Mouse (Mus musculus) urinary bladder, adult 18-20 months (tissue): ENCODE results near the gene Clasp2.
"Not testable (repeated sequence)": the region's sequence is repeated elsewhere in the genome, so short reads cannot be mapped to it uniquely, and the experiment has no call there.

Experiments
- DNase-seq, 2 experiments: peaks; one replicate each; pipeline ENCODE4 v3.0.0; 2022; ENCODE audit warnings: low spot score in 2 of 2, mixed read lengths in 2 of 2

The Clasp2 gene

DNA sequence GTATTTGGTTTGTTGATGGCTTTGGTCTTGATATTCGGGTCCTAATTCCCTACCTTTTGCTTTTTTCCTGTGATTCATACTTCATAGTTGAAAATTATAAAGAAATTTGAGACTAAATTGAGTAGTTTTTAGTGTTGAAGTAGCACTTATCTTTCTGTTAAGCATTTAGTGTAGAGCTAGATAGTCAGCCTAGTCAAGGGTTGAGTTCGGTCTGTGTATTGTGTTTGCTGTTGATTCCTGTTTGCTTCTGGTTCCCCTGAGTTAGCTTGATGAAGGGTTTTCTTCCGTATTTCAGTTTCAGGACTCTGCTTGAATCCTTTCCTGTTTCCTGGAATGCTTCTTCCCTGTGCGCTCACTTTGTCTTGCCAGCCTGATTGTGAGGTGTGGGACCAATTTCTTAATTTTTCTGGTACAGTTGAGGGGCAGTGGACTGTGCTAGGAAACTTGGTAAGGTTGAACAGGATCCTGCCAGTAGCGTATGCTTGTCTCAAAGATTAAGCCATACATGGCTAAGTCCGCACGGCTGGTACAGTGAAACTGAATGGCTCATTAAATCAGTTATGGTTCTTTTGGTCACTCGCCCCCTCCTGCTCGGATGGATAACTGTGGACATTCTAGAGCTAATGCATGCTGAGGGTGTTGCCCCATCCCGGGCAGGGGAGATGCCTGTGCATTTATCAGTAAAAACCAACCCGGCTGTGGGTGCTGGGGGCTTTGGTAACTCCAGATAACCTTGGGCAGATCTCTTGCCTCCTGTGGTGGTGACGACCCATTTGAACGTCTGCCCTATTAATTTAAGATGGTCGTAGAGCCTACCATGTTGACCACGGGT lies 14.8 kb downstream of the Clasp2 start:
- no peak for DNase-seq

GRCm38 (mm10) chr9:113758472-113758871 lies 17.2 kb downstream of the Clasp2 start:
- DNase-seq = no peak

DNA sequence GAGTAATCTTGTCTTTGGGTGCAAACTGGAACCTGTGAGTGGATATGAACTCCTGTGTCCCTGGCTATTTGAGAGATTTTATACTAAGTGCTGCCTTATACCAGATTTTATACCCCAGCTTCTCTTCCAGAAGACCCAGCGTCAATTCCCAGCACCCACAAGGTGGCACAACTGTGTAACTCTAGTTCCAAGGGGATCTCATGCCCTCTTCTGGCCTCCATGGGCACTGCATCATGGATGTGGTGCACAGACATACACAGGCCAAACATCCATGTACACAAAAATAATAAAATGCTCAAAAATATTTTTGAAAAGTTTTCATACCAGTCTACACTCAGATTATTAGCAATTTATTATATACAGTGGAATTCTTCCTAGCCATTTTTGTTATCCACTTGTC lies 18.4 kb downstream of the Clasp2 start:
- no peak for DNase-seq

GRCm38 (mm10) chr9:113762389-113762788 lies 21.1 kb downstream of the Clasp2 start:
- no peak for DNase-seq

GRCm38 (mm10) chr9:113763123-113763522 lies 21.9 kb downstream of the Clasp2 start:
- DNase-seq = no peak

DNA sequence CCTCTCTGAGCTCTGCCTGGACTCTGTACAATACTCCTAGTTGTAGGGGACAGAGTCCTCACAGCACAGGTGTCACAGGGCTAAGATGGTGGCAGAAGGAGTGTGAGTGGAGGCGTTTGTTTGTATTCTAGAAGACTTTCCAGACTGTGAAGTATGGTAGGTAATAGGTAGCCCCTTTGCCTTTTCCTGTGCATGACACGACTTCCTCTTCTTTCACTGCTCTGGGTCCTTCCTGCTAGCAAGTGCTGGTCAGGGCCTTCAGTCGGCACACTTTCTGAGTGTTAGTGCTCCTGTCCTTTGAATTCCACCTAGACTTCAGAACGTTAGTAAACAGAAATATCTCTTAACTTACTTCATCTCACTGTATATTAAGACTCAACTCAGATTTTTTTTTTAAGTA lies 29.4 kb downstream of the Clasp2 start:
- no peak for DNase-seq

GRCm38 (mm10) chr9:113780863-113781262 lies 39.6 kb downstream of the Clasp2 start:
- DNase-seq = no peak

GRCm38 (mm10) chr9:113782362-113783005 lies 41.2 kb downstream of the Clasp2 start:
- DNase-seq = no peak

GRCm38 (mm10) chr9:113783674-113784073 lies 42.4 kb downstream of the Clasp2 start:
- DNase-seq = no peak

DNA sequence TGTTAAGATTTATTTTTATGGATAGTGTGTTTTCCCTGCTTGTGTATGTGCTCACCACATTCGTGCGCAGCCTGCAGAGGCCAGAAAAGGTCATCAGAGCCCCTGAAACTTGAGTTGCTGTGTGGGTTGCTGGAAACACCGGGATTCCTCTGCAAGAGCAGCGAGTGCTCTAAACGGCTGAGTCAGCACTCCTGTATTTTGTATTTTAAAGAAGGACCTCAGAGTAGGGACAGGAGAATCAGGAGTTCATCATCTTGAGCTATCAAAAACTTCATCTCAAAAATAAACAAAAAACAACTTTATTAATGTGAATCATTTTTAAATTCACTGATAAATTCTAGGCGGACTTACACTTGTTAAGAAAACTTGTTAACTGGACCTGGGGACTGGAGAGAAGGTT lies 48.0 kb downstream of the Clasp2 start:
- not testable (repeated sequence) for DNase-seq

- peak; percentile 37 to 46 for DNase-seq
These were observed 51.6 kb downstream of the Clasp2 start for GRCm38 (mm10) chr9:113792651-113793512.

GRCm38 (mm10) chr9:113793513-113793905 lies 52.2 kb downstream of the Clasp2 start:
- DNase-seq = no peak

- no peak for DNase-seq
These were observed 52.7 kb downstream of the Clasp2 start for GRCm38 (mm10) chr9:113793966-113794365.

- no peak for DNase-seq
These were observed 55.9 kb downstream of the Clasp2 start for GRCm38 (mm10) chr9:113797206-113797605.

DNA sequence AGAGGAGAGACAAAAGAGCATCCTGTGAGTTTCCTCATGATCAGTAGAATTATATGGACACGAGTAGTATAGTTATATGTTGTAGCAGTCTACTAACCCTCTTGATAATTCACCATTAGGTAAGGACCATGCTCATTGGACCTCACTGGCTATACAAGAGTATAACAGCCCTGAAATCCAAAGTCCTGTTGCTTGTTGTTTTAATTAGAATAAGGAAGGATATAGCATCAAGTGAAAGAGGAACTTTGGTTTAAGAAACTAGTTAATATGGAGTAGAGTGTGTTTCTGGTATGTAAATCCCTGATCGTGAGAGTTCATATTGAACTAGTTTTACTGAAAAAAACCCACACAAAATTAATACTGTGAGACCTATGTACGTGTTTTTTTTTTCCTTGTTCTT lies 59.4 kb downstream of the Clasp2 start:
- DNase-seq = no peak

DNA sequence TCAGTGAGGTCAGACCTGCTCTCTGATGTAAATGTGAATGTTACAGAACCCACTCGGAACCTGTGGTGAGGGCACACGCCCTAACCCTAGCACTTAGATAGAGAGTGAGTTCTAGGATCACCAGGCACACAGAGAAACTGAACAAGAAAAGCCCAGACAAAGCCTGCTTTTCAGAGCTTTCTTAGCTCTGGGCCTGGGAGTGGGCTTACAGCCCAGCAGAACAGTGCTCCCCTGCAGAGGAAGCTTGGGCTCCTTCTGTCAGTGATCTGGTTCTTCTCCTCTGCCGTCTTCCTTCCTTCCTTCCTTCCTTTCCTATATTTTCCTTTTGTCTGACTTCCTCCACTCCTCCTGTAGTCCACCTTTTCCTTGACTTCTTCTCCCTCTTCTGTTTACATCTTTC lies 61.5 kb downstream of the Clasp2 start:
- DNase-seq = no peak

DNA sequence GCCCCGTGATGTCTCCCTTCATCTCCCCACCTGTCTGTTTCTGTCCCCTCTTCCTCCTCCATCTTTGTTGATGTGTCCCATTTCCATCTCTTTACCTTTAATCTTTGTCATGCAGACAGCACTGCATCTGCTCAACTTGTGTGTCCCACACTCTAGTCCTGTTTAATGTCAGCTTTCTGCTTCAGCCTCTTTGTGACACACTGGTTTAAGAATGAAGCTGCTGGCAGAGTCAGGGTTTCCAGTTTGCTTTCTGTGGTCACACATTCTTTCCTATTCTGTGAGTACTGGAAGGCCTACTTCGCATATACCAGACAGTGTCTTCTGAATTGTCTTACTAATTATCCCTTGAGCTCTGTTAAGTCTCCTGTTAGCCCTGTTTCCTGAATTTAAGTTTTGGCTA lies 62.5 kb downstream of the Clasp2 start:
- DNase-seq = no peak

DNA sequence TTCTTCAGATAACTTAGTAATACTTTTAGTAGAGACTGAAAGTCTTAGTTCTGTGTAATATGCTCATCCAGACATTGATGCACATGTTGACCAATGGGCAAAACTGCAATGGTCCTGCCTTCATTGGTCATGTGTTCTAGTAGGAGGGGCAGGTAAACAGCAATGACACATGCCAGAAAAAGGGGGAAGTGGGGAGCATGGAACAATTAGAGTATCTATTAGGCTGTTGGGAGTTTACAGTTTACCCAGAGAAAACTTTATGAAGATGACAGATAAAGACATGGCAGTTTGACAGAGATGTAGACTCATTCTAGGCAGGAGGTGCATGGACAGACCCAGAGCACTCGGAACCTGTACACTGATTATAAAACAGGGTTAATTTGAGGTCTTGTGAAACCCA lies 64.1 kb downstream of the Clasp2 start:
- DNase-seq = no peak

- DNase-seq = no peak
These were observed 70.1 kb downstream of the Clasp2 start for GRCm38 (mm10) chr9:113811327-113811726.

- no peak for DNase-seq
These were observed 70.8 kb downstream of the Clasp2 start for GRCm38 (mm10) chr9:113811957-113812670.

GRCm38 (mm10) chr9:113812671-113813001 lies 71.4 kb downstream of the Clasp2 start:
- no peak for DNase-seq

DNA sequence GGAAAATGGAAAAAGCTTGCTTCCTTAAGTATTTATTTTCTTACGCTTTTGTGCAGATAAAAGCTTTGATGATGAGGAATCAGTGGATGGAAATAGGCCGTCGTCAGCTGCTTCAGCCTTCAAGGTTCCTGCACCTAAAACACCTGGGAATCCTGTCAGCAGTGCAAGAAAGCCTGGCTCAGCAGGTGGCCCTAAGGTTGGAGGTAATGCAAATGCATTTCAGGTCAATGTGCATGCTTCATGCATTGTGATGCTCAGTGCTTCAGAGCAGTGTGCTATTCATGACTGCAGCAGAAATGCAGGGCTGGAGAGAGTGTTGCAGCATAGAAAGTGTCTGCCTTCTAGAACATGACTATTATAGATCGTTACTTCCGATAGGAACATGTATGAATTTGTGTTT lies 71.8 kb downstream of the Clasp2 start:
- DNase-seq = no peak
